Mouse (Mus musculus) liver, embryonic 16.5 days (tissue): ENCODE measurements around the gene Rgs3. TPM values are rescaled to one million over a fixed set of nuclear protein-coding genes. Genes with fewer than 3 reads are reported as not detected.

ENCODE experiments used
- ATAC-seq: fragments of 200-750 bp; cut with Nextera tagmentation; 2 replicates; pipeline ENCODE4 v1.8.0; 2017; ENCODE audit warnings: low read depth, mild to moderate bottlenecking, moderate number of reproducible peaks, moderate library complexity
- H3K27ac ChIP-seq: fragments of 300-500 bp; sonication (generic); 2 replicates; pipeline ENCODE4 v1.5.1; 2014; ENCODE audit warnings: mild to moderate bottlenecking, low read length
- H3K27me3 ChIP-seq: fragments of 300-500 bp; sonication (generic); 2 replicates; pipeline ENCODE4 v1.6.1; 2014; ENCODE audit warnings: low read depth, low read length, mixed read lengths; ENCODE audit not compliant: control insufficient read depth, insufficient read depth
- H3K36me3 ChIP-seq: fragments of 300-500 bp; sonication (generic); 2 replicates; pipeline ENCODE4 v1.6.1; 2014; ENCODE audit warnings: mild to moderate bottlenecking; ENCODE audit not compliant: control insufficient read depth, insufficient read depth
- H3K4me1 ChIP-seq: fragments of 300-500 bp; sonication (generic); 2 replicates; pipeline ENCODE4 v1.6.1; 2014; ENCODE audit warnings: low read depth, low read length, mixed read lengths; ENCODE audit not compliant: control insufficient read depth
- H3K4me2 ChIP-seq: fragments of 300-500 bp; sonication (generic); 2 replicates; pipeline ENCODE4 v1.6.1; 2014; ENCODE audit warnings: low read depth, low read length, mixed read lengths
- H3K4me3 ChIP-seq: fragments of 300-500 bp; sonication (generic); 2 replicates; pipeline ENCODE4 v1.5.1; 2014; ENCODE audit warnings: low read depth, mild to moderate bottlenecking, low read length
- H3K9ac ChIP-seq: fragments of 300-500 bp; sonication (generic); 2 replicates; pipeline ENCODE4 v1.6.1; 2014; ENCODE audit warnings: low read depth, low read length
- H3K9me3 ChIP-seq: fragments of 300-500 bp; sonication (generic); replicated peaks from 2 replicates; pipeline ENCODE4 v1.6.1; 2016; ENCODE audit warnings: low read length; ENCODE audit not compliant: control insufficient read depth
- WGBS: fragments of 180-500 bp; shearing (Covaris S2); extraction: QIAGEN DNeasy Blood & Tissue Kit; methylation state at CpG from one replicate; pipeline ENCODE4 v1.1.7; 2014; ENCODE audit not compliant: insufficient replicate concordance; 5-methylcytosine and 5-hydroxymethylcytosine counted together
- polyA plus RNA-seq: library from polyadenylated mRNA; unstranded; fragments of >200 nt; fragmentation: Nextera tagmentation; extraction: Ambion mirVana; gene quantifications from 2 replicates; pipeline ENCODE4 v1.2.1, GENCODE M21; 2015

Rgs3 gene
- polyA plus RNA-seq, 1 experiment from 2014 or later = 7.0 TPM

- Histone ChIP-seq H3K9me3 (no peaks in the 10 kb centered on the region), H3K9ac (no peak overlapping the region), H3K4me3 (no peak overlapping the region), H3K4me1 (no peaks in the 10 kb centered on the region), H3K27me3 (no peaks in the 10 kb centered on the region), H3K36me3 (no peaks in the 10 kb centered on the region), H3K27ac (no peak overlapping the region), H3K4me2 (no peak overlapping the region)
- WGBS = 49% methylated on average over 9 of the region's 9 CpGs
- no peak for ATAC-seq
Measured at GRCm38 (mm10) chr4:62617856-62618440, 58.3 kb downstream of the Rgs3 start.

GRCm38 (mm10) chr4:62619232-62619964 lies 59.8 kb downstream of the Rgs3 start:
- H3K27ac ChIP-seq = peak overlapping the region; percentile 25; the same call in 1 of the 2 replicates
- H3K27me3 ChIP-seq = no peaks in the 10 kb centered on the region
- 0 out of 2 replicates have a peak overlapping the region, but pooled peaks have one; percentile 1 for H3K4me3 ChIP-seq
- H3K4me2 ChIP-seq = no peak overlapping the region
- H3K9me3 ChIP-seq = no peaks in the 10 kb centered on the region
- no peaks in the 10 kb centered on the region for H3K36me3 ChIP-seq
- ATAC-seq = peak; percentile 71
- no peak overlapping the region for H3K9ac ChIP-seq
- no peaks in the 10 kb centered on the region for H3K4me1 ChIP-seq
- WGBS = 23% methylated on average over 16 of the region's 16 CpGs

GRCm38 (mm10) chr4:62619965-62620244 lies 60.3 kb downstream of the Rgs3 start:
- Histone ChIP-seq H3K36me3 (no peaks in the 10 kb centered on the region), H3K27me3 (no peaks in the 10 kb centered on the region), H3K9me3 (no peaks in the 10 kb centered on the region), H3K4me1 (no peaks in the 10 kb centered on the region), H3K9ac (no peak overlapping the region), H3K4me3 (0 out of 2 replicates have a peak overlapping the region, but pooled peaks have one; percentile 1), H3K27ac (no peak overlapping the region), H3K4me2 (no peak overlapping the region)
- ATAC-seq = no peak
- 58% methylated on average over 3 of the region's 3 CpGs for WGBS

GRCm38 (mm10) chr4:62621151-62621550 lies 61.5 kb downstream of the Rgs3 start:
- no peaks in the 10 kb centered on the region for H3K4me1 ChIP-seq
- H3K27me3 ChIP-seq = no peaks in the 10 kb centered on the region
- ATAC-seq = no peak
- H3K9ac ChIP-seq = no peak overlapping the region
- no peaks in the 10 kb centered on the region for H3K36me3 ChIP-seq
- WGBS = 61% methylated on average over 9 of the region's 9 CpGs
- no peak overlapping the region for H3K4me3 ChIP-seq
- H3K27ac ChIP-seq = no peak overlapping the region
- no peaks in the 10 kb centered on the region for H3K9me3 ChIP-seq
- no peak overlapping the region for H3K4me2 ChIP-seq

- Histone ChIP-seq H3K9ac (no peak overlapping the region), H3K4me2 (no peak overlapping the region), H3K36me3 (no peaks in the 10 kb centered on the region), H3K4me1 (no peaks in the 10 kb centered on the region), H3K4me3 (no peak overlapping the region), H3K9me3 (no peaks in the 10 kb centered on the region), H3K27me3 (no peaks in the 10 kb centered on the region), H3K27ac (peak overlapping the region; percentile 29; the same call in 1 of the 2 replicates)
- ATAC-seq = 0 out of 2 replicates have a peak, but pooled peaks have one; percentile 28
- 55% methylated on average over 14 of the region's 14 CpGs for WGBS
Measured at GRCm38 (mm10) chr4:62621880-62622675, 62.4 kb downstream of the Rgs3 start.

- no peaks in the 10 kb centered on the region for H3K27me3 ChIP-seq
- no peak overlapping the region for H3K9ac ChIP-seq
- 59% methylated on average over 13 of the region's 13 CpGs for WGBS
- no peaks in the 10 kb centered on the region for H3K9me3 ChIP-seq
- no peak overlapping the region for H3K4me2 ChIP-seq
- ATAC-seq = no peak
- no peak overlapping the region for H3K27ac ChIP-seq
- no peak overlapping the region for H3K4me3 ChIP-seq
- no peaks in the 10 kb centered on the region for H3K36me3 ChIP-seq
- H3K4me1 ChIP-seq = no peaks in the 10 kb centered on the region
Measured at GRCm38 (mm10) chr4:62623251-62624015, 63.8 kb downstream of the Rgs3 start.

- no peak overlapping the region for H3K27ac ChIP-seq
- no peak overlapping the region for H3K9ac ChIP-seq
- H3K36me3 ChIP-seq = no peaks in the 10 kb centered on the region
- H3K27me3 ChIP-seq = no peaks in the 10 kb centered on the region
- H3K4me3 ChIP-seq = no peak overlapping the region
- H3K4me1 ChIP-seq = no peaks in the 10 kb centered on the region
- ATAC-seq = no peak
- H3K9me3 ChIP-seq = no peaks in the 10 kb centered on the region
- H3K4me2 ChIP-seq = no peak overlapping the region
- 62% methylated on average over 15 of the region's 15 CpGs for WGBS
Measured at GRCm38 (mm10) chr4:62624679-62625450, 65.2 kb downstream of the Rgs3 start.

- no peaks in the 10 kb centered on the region for H3K27me3 ChIP-seq
- ATAC-seq = no peak
- H3K4me3 ChIP-seq = no peak overlapping the region
- no peak overlapping the region for H3K27ac ChIP-seq
- H3K36me3 ChIP-seq = no peaks in the 10 kb centered on the region
- H3K9me3 ChIP-seq = no peaks in the 10 kb centered on the region
- no peak overlapping the region for H3K4me2 ChIP-seq
- no peaks in the 10 kb centered on the region; the same call in 1 of the 2 replicates for H3K4me1 ChIP-seq
- 72% methylated on average over 19 of the region's 19 CpGs for WGBS
- no peak overlapping the region for H3K9ac ChIP-seq
Measured at GRCm38 (mm10) chr4:62625451-62626061, 65.9 kb downstream of the Rgs3 start.
